Mouse (Mus musculus) gonadal fat pad, adult 2 months (tissue): ENCODE data around the gene Palb2. TPM values are rescaled to one million over a fixed set of nuclear protein-coding genes. Genes with fewer than 3 reads are reported as not detected.
"Not testable (repeated sequence)": the region's sequence is repeated elsewhere in the genome, so short reads cannot be mapped to it uniquely, and the experiment has no call there.

Source experiments
- DNase-seq: peaks from one replicate; pipeline ENCODE4 v3.0.0-alpha.2; 2012; ENCODE audit warnings: low read depth
- polyA plus RNA-seq: library from polyadenylated mRNA; depleted of rRNA; stranded (reverse); fragments of >200 nt; gene quantifications from 2 replicates; pipeline ENCODE4 v1.2.3, GENCODE M21; 2012; rRNA removed

Gene Palb2
- polyA plus RNA-seq, 1 experiment = 1.4 TPM

- not testable (repeated sequence) for DNase-seq
Measured at GRCm38 (mm10) chr7:122101014-122101746, 31.6 kb downstream of the Palb2 start.

GRCm38 (mm10) chr7:122099222-122099621 is 33.6 kb downstream of the Palb2 start:
- DNase-seq = no peak

DNA sequence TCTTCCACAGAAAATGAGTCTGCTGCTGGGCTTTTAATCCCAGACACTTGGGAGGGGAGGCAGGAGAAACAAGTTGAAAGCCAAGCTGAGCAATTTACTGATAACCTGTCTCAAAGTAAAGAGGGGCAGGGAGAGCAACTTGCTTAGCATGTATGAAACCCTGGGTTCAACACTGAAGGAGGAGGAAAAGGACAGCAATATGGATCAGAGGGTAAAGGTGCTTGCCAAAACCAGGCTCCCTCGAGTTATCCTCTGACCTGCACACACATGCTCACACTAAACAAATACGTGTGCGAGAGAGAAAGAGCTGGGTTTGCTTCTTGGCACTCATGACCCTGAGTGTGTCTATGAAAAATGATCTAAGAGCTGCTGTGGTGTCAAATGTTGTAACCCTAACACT is 34.8 kb downstream of the Palb2 start:
- no peak for DNase-seq

GRCm38 (mm10) chr7:122094564-122095330 is 38.0 kb downstream of the Palb2 start:
- DNase-seq = no peak

- DNase-seq = no peak
Measured at GRCm38 (mm10) chr7:122087195-122087982, 45.4 kb downstream of the Palb2 start.

DNA sequence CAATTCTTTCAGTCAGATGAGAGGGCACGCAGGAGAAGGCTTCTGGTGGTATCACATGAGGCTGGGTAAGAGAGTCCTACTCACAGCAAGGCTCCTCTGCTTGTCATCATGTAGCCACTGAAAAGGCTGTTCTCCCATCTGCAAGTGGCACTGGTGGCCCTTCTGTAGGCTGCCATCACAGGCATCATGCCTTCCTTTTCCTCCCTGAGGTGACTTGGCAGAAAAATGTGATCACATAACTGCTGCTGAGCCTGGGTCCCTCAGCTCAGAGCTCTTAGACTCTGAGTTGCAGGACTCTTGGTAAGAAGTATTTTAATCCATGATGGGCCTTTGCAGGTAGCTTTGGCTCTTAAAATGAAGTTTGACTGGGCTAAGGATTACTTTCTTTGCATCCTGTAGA is 51.7 kb downstream of the Palb2 start:
- DNase-seq = no peak

- peak; percentile 90 for DNase-seq
Measured at GRCm38 (mm10) chr7:122079798-122080554, 52.8 kb downstream of the Palb2 start.

GRCm38 (mm10) chr7:122074374-122074773 is 58.4 kb downstream of the Palb2 start:
- DNase-seq = no peak

GRCm38 (mm10) chr7:122067517-122068381 is 65.0 kb downstream of the Palb2 start:
- DNase-seq = no peak

GRCm38 (mm10) chr7:122066945-122067516 is 65.8 kb downstream of the Palb2 start, which contains the start of the genes Ubfd1 and Ears2:
Gene Ubfd1 (plus strand): TSS chr7:122067175.
Gene Ears2 (minus strand): TSS chr7:122067263.
- DNase-seq = no peak

GRCm38 (mm10) chr7:122066102-122066944 is 66.5 kb downstream of the Palb2 start:
- DNase-seq = no peak

DNA sequence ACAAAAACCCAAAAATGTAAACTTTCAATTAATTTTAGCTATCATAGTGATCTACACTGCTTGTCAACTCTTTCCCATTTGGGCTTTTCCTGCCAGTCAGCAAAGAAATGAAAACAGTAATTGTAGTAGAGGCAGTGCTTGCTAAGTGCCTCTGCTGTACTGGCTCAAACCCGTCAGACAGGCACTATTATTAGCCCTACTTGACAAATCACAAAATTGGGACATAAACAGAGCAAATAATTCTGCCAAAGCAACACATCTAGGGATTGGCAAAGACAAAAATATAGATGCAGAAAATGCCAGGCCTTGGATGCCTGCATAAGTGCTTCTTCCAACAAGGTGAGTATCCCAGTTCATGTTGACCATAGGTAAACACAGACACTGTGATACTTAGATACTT is 67.1 kb downstream of the Palb2 start:
- DNase-seq = no peak

Other genes starting within 250 kb of the Palb2 start
- 29.6 and 34.2 TPM in 2 replicates for gene Cog7, start 151.3 kb downstream of the Palb2 start, polyA plus RNA-seq
- gene Gga2, start 111.8 kb downstream of the Palb2 start, polyA plus RNA-seq = 76.8 and 102 TPM in 2 replicates
- gene Ubfd1, start 65.8 kb downstream of the Palb2 start, polyA plus RNA-seq = 31.5 and 36.7 TPM in 2 replicates
- 12.9 and 15.8 TPM in 2 replicates for gene Ears2, start 65.7 kb downstream of the Palb2 start, polyA plus RNA-seq
- gene Ndufab1, start 31.1 kb downstream of the Palb2 start, polyA plus RNA-seq = 194 and 255 TPM in 2 replicates
- gene Dctn5, start 56 bp upstream of the Palb2 start, polyA plus RNA-seq = 68.9 and 89.2 TPM in 2 replicates
- gene Plk1, start 26.5 kb upstream of the Palb2 start, polyA plus RNA-seq = 2.0 and 2.3 TPM in 2 replicates
- gene Ern2, start 53.2 kb upstream of the Palb2 start, polyA plus RNA-seq = 0.04 and 0.13 TPM in 2 replicates
- gene Chp2, start 86.5 kb upstream of the Palb2 start, polyA plus RNA-seq = 11.1 and 11.2 TPM in 2 replicates
- 12.1 and 12.7 TPM in 2 replicates for gene Prkcb, start 155.8 kb upstream of the Palb2 start, polyA plus RNA-seq